Mouse (Mus musculus): ENCODE measurements around the gene Wdr73.

GRCm38 (mm10) chr7:80845621-80846279 lies 55.3 kb downstream of the Wdr73 start:
- TF ChIP-seq BHLHE40 (IDR thresholded peaks at IDR 0.05; ENCODE audit: borderline replicate concordance, low read depth, low read length): no peak
- TF ChIP-seq POLR2A (IDR thresholded peaks at IDR 0.05; ENCODE audit: control insufficient read depth in 1 of 2, insufficient read depth in 1 of 2, low read depth in 1 of 2, low read length in 2 of 2, poor library complexity in 1 of 2): no peak
- no peak for TF ChIP-seq MAZ (IDR thresholded peaks at IDR 0.05; ENCODE audit: low read depth, low read length)
- TF ChIP-seq TCF12 (IDR thresholded peaks at IDR 0.05; ENCODE audit: low read depth, low read length): no peak
